Mouse (Mus musculus): ENCODE data around the gene Fgf12.

DNA sequence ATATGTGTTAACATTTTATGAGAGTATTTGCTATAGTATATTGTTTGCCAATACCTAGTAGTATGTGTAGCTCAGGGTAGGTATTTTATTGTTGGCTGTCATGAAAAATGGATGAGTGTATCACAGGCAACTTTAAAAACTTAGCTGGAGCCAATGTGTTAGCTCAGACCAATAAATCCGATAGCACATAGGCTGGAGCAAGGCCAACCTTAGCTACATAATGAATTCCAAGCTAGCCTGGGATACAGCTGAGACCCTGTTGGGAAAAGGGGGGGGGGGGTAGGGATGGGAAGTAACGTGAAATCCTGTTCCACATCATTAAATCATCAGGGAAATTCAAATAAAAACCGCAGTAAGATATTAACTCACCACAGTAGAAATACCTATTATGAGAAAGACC is 18.4 kb downstream of the Fgf12 start:
- no peak for TF ChIP-seq POLR2A (IDR thresholded peaks at IDR 0.05; ENCODE audit: insufficient read depth, low read depth, low read length)
- no peak for TF ChIP-seq CTCF (IDR thresholded peaks at IDR 0.05; ENCODE audit: insufficient read depth, low read depth, low read length)
